Mouse (Mus musculus) neural tube, embryonic 14.5 days (tissue): ENCODE measurements at regions not wholly inside any gene's neighbourhood (a gene's known extent, or its start where the extent isn't known, plus 50 kb on each side); places are given as distances from the start of the nearest gene placed in this dataset.

Source experiments
- ATAC-seq: fragments of 200-750 bp; cut with Nextera tagmentation; 2 replicates; pipeline ENCODE4 v1.8.0; 2017; ENCODE audit warnings: low read depth, mild to moderate bottlenecking, moderate TSS enrichment, moderate library complexity
- H3K27ac ChIP-seq: fragments of 300-500 bp; sonication (generic); 2 replicates; pipeline ENCODE4 v1.5.1; 2014; ENCODE audit warnings: low read depth, mild to moderate bottlenecking, control low read depth, low read length, moderate library complexity, mixed read lengths
- H3K27me3 ChIP-seq: fragments of 300-500 bp; sonication (generic); 2 replicates; pipeline ENCODE4 v1.6.1; 2014; ENCODE audit warnings: low read length; ENCODE audit not compliant: control insufficient read depth, insufficient read depth
- H3K36me3 ChIP-seq: fragments of 300-500 bp; sonication (generic); 2 replicates; pipeline ENCODE4 v1.6.1; 2014; ENCODE audit warnings: low read length, mixed read lengths; ENCODE audit not compliant: control insufficient read depth, insufficient read depth
- H3K4me1 ChIP-seq: fragments of 300-500 bp; sonication (generic); 2 replicates; pipeline ENCODE4 v1.6.1; 2014; ENCODE audit warnings: low read length; ENCODE audit not compliant: control insufficient read depth, insufficient read depth
- H3K4me2 ChIP-seq: fragments of 300-500 bp; sonication (generic); 2 replicates; pipeline ENCODE4 v1.6.1; 2014; ENCODE audit warnings: mild to moderate bottlenecking, low read depth, low read length, control low read depth
- H3K4me3 ChIP-seq: fragments of 300-500 bp; sonication (generic); 2 replicates; pipeline ENCODE4 v1.5.1; 2014; ENCODE audit warnings: low read depth, low read length, control low read depth, mixed read lengths
- H3K9ac ChIP-seq: fragments of 300-500 bp; sonication (generic); replicated peaks from 2 replicates; pipeline ENCODE4 v1.6.1; 2014; ENCODE audit warnings: low read depth, mild to moderate bottlenecking, control low read depth, low read length, mixed read lengths
- H3K9me3 ChIP-seq: fragments of 300-500 bp; sonication (generic); 2 replicates; pipeline ENCODE4 v1.6.1; 2016; ENCODE audit warnings: low read length; ENCODE audit not compliant: control insufficient read depth
- WGBS: fragments of 180-500 bp; shearing (Covaris S2); extraction: QIAGEN DNeasy Blood & Tissue Kit; methylation state at CpG from one replicate; pipeline ENCODE4 v1.1.7; 2014; 5-methylcytosine and 5-hydroxymethylcytosine counted together

GRCm38 (mm10) chr10:12144691-12145090 lies 724.5 kb downstream of the Utrn start:
- H3K9me3 ChIP-seq = no peaks in the 10 kb centered on the region
- H3K4me2 ChIP-seq = no peak overlapping the region
- no peak overlapping the region for H3K4me3 ChIP-seq
- 70% methylated on average over 1 of the region's 1 CpGs for WGBS
- no peaks in the 10 kb centered on the region for H3K36me3 ChIP-seq
- no peak for ATAC-seq
- H3K27me3 ChIP-seq = no peaks in the 10 kb centered on the region
- no peaks in the 10 kb centered on the region for H3K4me1 ChIP-seq
- H3K27ac ChIP-seq = no peak overlapping the region
- no peak overlapping the region for H3K9ac ChIP-seq

- Histone ChIP-seq H3K4me3 (no peak overlapping the region), H3K4me2 (no peak overlapping the region), H3K4me1 (no peaks in the 10 kb centered on the region), H3K27me3 (no peaks in the 10 kb centered on the region), H3K9me3 (no peaks in the 10 kb centered on the region), H3K36me3 (no peaks in the 10 kb centered on the region), H3K9ac (no peak overlapping the region), H3K27ac (no peak overlapping the region)
- peak; percentile 94 for ATAC-seq
- 63% methylated on average over 9 of the region's 9 CpGs for WGBS
Measured at GRCm38 (mm10) chr10:12146942-12147537, 722.1 kb downstream of the Utrn start.

GRCm38 (mm10) chr10:12170243-12170642 lies 698.9 kb downstream of the Utrn start:
- Histone ChIP-seq H3K4me2 (no peak overlapping the region), H3K9ac (no peak overlapping the region), H3K27ac (no peak overlapping the region), H3K4me1 (no peaks in the 10 kb centered on the region), H3K27me3 (no peaks in the 10 kb centered on the region), H3K9me3 (no peaks in the 10 kb centered on the region), H3K4me3 (no peak overlapping the region), H3K36me3 (no peaks in the 10 kb centered on the region)
- no peak for ATAC-seq
- WGBS = 82% methylated on average over 3 of the region's 3 CpGs

GRCm38 (mm10) chr10:12174200-12174818 lies 694.9 kb downstream of the Utrn start:
- Histone ChIP-seq H3K9ac (no peak overlapping the region), H3K4me2 (no peak overlapping the region), H3K27ac (no peak overlapping the region), H3K4me1 (no peaks in the 10 kb centered on the region), H3K4me3 (no peak overlapping the region), H3K27me3 (no peaks in the 10 kb centered on the region), H3K9me3 (no peaks in the 10 kb centered on the region), H3K36me3 (no peaks in the 10 kb centered on the region)
- ATAC-seq = no peak
- 59% methylated on average over 14 of the region's 14 CpGs for WGBS

- 65% methylated on average over 3 of the region's 3 CpGs for WGBS
- Histone ChIP-seq H3K27me3 (no peaks in the 10 kb centered on the region), H3K27ac (no peak overlapping the region), H3K9ac (no peak overlapping the region), H3K36me3 (no peaks in the 10 kb centered on the region), H3K9me3 (no peaks in the 10 kb centered on the region), H3K4me3 (no peak overlapping the region), H3K4me2 (no peak overlapping the region), H3K4me1 (no peaks in the 10 kb centered on the region)
- no peak for ATAC-seq
Measured at GRCm38 (mm10) chr10:12175141-12175540, 694.0 kb downstream of the Utrn start.

- ATAC-seq = no peak
- 81% methylated on average over 1 of the region's 1 CpGs for WGBS
- no peaks in the 10 kb centered on the region for H3K36me3 ChIP-seq
- no peak overlapping the region for H3K4me3 ChIP-seq
- H3K4me2 ChIP-seq = no peak overlapping the region
- no peak overlapping the region for H3K27ac ChIP-seq
- no peaks in the 10 kb centered on the region for H3K4me1 ChIP-seq
- H3K27me3 ChIP-seq = no peaks in the 10 kb centered on the region
- no peaks in the 10 kb centered on the region for H3K9me3 ChIP-seq
- no peak overlapping the region for H3K9ac ChIP-seq
Measured at GRCm38 (mm10) chr10:12177482-12177881, 691.7 kb downstream of the Utrn start.

- Histone ChIP-seq H3K9me3 (no peaks in the 10 kb centered on the region), H3K27me3 (no peaks in the 10 kb centered on the region), H3K4me2 (no peak overlapping the region), H3K27ac (no peak overlapping the region), H3K4me1 (no peaks in the 10 kb centered on the region), H3K4me3 (no peak overlapping the region), H3K9ac (no peak overlapping the region), H3K36me3 (no peaks in the 10 kb centered on the region)
- WGBS = 86% methylated on average over 4 of the region's 4 CpGs
- no peak for ATAC-seq
Measured at GRCm38 (mm10) chr10:12180965-12181364, 688.2 kb downstream of the Utrn start.

GRCm38 (mm10) chr10:12186918-12187639 lies 682.1 kb downstream of the Utrn start:
- no peak for ATAC-seq
- H3K9ac ChIP-seq = no peak overlapping the region
- H3K4me2 ChIP-seq = no peak overlapping the region
- no peak overlapping the region for H3K4me3 ChIP-seq
- WGBS = 55% methylated on average over 13 of the region's 13 CpGs
- H3K36me3 ChIP-seq = no peaks in the 10 kb centered on the region
- no peaks in the 10 kb centered on the region for H3K27me3 ChIP-seq
- H3K9me3 ChIP-seq = no peaks in the 10 kb centered on the region
- H3K27ac ChIP-seq = no peak overlapping the region
- 0 out of 2 replicates have a peak, but pooled peaks cover 4% of the 10 kb centered on the region for H3K4me1 ChIP-seq

GRCm38 (mm10) chr10:12187669-12188342 lies 681.4 kb downstream of the Utrn start:
- H3K4me3 ChIP-seq = no peak overlapping the region
- no peak overlapping the region for H3K4me2 ChIP-seq
- H3K36me3 ChIP-seq = no peaks in the 10 kb centered on the region
- H3K9ac ChIP-seq = no peak overlapping the region
- no peaks in the 10 kb centered on the region for H3K9me3 ChIP-seq
- no peak for ATAC-seq
- 0 out of 2 replicates have a peak, but pooled peaks cover 4% of the 10 kb centered on the region for H3K4me1 ChIP-seq
- H3K27ac ChIP-seq = no peak overlapping the region
- WGBS = 79% methylated on average over 8 of the region's 8 CpGs
- H3K27me3 ChIP-seq = no peaks in the 10 kb centered on the region
